10 mouse cellular contexts compared by ENCODE assay signal in the genomic region with DNA sequence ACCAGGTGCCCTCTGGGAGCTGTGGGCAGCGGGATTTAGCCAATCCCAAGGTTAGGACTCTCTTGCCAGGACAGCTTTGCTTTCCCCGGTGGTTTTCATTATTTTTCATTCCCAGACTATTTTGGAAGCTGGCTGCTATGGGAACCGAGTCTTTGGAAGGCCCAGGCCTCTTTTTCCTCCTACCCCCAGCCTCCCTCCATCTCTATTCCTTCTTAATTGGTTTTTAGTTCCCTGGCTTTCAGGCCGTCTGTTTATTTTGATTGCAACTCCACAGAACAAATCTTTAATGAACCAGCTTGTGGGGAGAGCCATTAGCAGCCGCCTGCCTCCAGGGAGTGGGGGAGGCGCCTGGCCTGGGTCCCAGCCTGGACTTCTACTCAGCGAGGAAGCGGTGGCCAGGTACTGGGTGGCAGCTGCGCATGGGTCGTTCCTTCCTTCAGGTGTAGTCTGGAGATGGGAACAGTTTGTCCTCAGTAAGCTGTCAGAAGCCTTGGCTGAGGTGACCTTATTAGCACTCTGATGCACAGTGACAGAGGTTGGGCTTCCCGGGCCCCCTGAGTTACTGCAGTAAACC.
DNase-seq lines count a peak whose midpoint lies in the region; ATAC-seq and TF ChIP-seq lines count a peak whose summit lies in the region.
"Had no signal": no experiment of that assay in that cellular context is flagged by ENCODE, and none has a peak within 500 bp of the region (broad histone marks: within the 10 kb centered on the region; RNA-seq: fewer than 3 reads in every experiment).

No protein-coding gene starts in this region.

- WGBS in liver, adult 2 months = 73% methylated on average over 11 of the region's 11 CpGs
- WGBS in embryonic facial prominence, embryonic 12.5 days = 36% methylated on average over 11 of the region's 11 CpGs
- 49% methylated on average over 11 of the region's 11 CpGs for WGBS in heart, embryonic 15.5 days
- WGBS in midbrain, embryonic 12.5 days = 54% methylated on average over 11 of the region's 11 CpGs

- H3K4me3 ChIP-seq in liver, adult 2 months (ENCODE audit: insufficient read depth, low read depth, low read length) = no peak overlapping the region
- H3K4me3 ChIP-seq in embryonic facial prominence, embryonic 12.5 days = no peak overlapping the region
- H3K4me3 ChIP-seq in heart, embryonic 15.5 days = no peak overlapping the region
- no peak overlapping the region for H3K4me3 ChIP-seq in midbrain, embryonic 12.5 days
- H3K4me3 ChIP-seq: erythroblast, embryonic 14.5 days; myocyte had no signal

- H3K9me3 ChIP-seq in embryonic facial prominence, embryonic 12.5 days = no peaks in the 10 kb centered on the region
- H3K9me3 ChIP-seq in heart, embryonic 15.5 days (replicated peaks) = no peaks in the 10 kb centered on the region
- no peaks in the 10 kb centered on the region for H3K9me3 ChIP-seq in midbrain, embryonic 12.5 days

- no peak for TF ChIP-seq CTCF in liver, adult 2 months (IDR thresholded peaks at IDR 0.05; ENCODE audit: low read depth, low read length)

- no peaks in the 10 kb centered on the region for H3K79me2 ChIP-seq in liver, adult 2 months (ENCODE audit: control insufficient read depth, insufficient read depth, low read length)

- no peak overlapping the region for H3K27ac ChIP-seq in liver, adult 2 months (replicated peaks; ENCODE audit: insufficient read depth, low read depth, low read length)
- H3K27ac ChIP-seq in embryonic facial prominence, embryonic 12.5 days = peak overlapping the region; percentile 88
- H3K27ac ChIP-seq in heart, embryonic 15.5 days = 0 out of 2 replicates have a peak overlapping the region, but pooled peaks have one; percentile 16
- H3K27ac ChIP-seq in midbrain, embryonic 12.5 days (replicated peaks) = 0 out of 2 replicates have a peak overlapping the region, but pooled peaks have one; percentile 16

- no peaks in the 10 kb centered on the region for H3K36me3 ChIP-seq in liver, adult 2 months (ENCODE audit: control insufficient read depth, insufficient read depth, low read length)
- no peaks in the 10 kb centered on the region for H3K36me3 ChIP-seq in embryonic facial prominence, embryonic 12.5 days
- no peaks in the 10 kb centered on the region for H3K36me3 ChIP-seq in heart, embryonic 15.5 days
- no peaks in the 10 kb centered on the region for H3K36me3 ChIP-seq in midbrain, embryonic 12.5 days

- DNase-seq in liver, adult 2 months (ENCODE audit: extremely low read depth, low read depth, low spot score) = peak; percentile 21
- DNase-seq in liver = no peak
- peak; percentile 86 to 88 for DNase-seq in kidney, postnatal 36 days
- peak; percentile 59 for DNase-seq in testis, postnatal 14 days (ENCODE audit: low spot score)
- DNase-seq in spleen, adult 18-20 months = no peak

- TF ChIP-seq POLR2A in liver, adult 2 months (IDR thresholded peaks at IDR 0.05; ENCODE audit: extremely low read depth, insufficient read depth, low read length) = no peak

- H3K27me3 ChIP-seq in liver, adult 2 months (ENCODE audit: control insufficient read depth, insufficient read depth, low read length) = no peaks in the 10 kb centered on the region
- no peaks in the 10 kb centered on the region for H3K27me3 ChIP-seq in embryonic facial prominence, embryonic 12.5 days
- no peaks in the 10 kb centered on the region for H3K27me3 ChIP-seq in heart, embryonic 15.5 days
- no peaks in the 10 kb centered on the region; the same call in 1 of the 2 replicates for H3K27me3 ChIP-seq in midbrain, embryonic 12.5 days

- H3K4me2 ChIP-seq in embryonic facial prominence, embryonic 12.5 days (replicated peaks) = no peak overlapping the region
- no peak overlapping the region for H3K4me2 ChIP-seq in heart, embryonic 15.5 days
- no peak overlapping the region for H3K4me2 ChIP-seq in midbrain, embryonic 12.5 days (replicated peaks)

- H3K4me1 ChIP-seq in liver, adult 2 months (ENCODE audit: control insufficient read depth, insufficient read depth, low read length) = peaks cover 2% of the 10 kb centered on the region; the same call in 1 of the 2 replicates
- H3K4me1 ChIP-seq in embryonic facial prominence, embryonic 12.5 days = peaks cover 33% of the 10 kb centered on the region
- H3K4me1 ChIP-seq in heart, embryonic 15.5 days (replicated peaks) = peaks cover 9% of the 10 kb centered on the region; the same call in 1 of the 2 replicates
- peaks cover 24% of the 10 kb centered on the region; the same call in 1 of the 2 replicates for H3K4me1 ChIP-seq in midbrain, embryonic 12.5 days

- H3K9ac ChIP-seq in liver, adult 2 months (ENCODE audit: low read depth, low read length) = no peak overlapping the region
- H3K9ac ChIP-seq in embryonic facial prominence, embryonic 12.5 days = no peak overlapping the region
- H3K9ac ChIP-seq in heart, embryonic 15.5 days = no peak overlapping the region
- H3K9ac ChIP-seq in midbrain, embryonic 12.5 days (replicated peaks) = no peak overlapping the region

- peak; percentile 58; the same call in 1 of the 2 replicates for ATAC-seq in embryonic facial prominence, embryonic 12.5 days (ENCODE audit: insufficient number of reproducible peaks, insufficient read depth, low FRiP score, low TSS enrichment)
- ATAC-seq in heart, embryonic 15.5 days (replicated peaks; ENCODE audit: insufficient number of reproducible peaks, insufficient read depth, low FRiP score, low read depth) = no peak
- ATAC-seq in midbrain, embryonic 12.5 days (ENCODE audit: low FRiP score, low read depth) = peak; percentile 66; the same call in 1 of the 2 replicates

Comparison
In these comparisons a context has a peak if more than half of its experiments do, and no peak if none do; other contexts are left out.
1. DNase-seq: peak in liver, adult 2 months (single experiment), kidney, postnatal 36 days (2 of 2) and testis, postnatal 14 days (single experiment); none in liver (single experiment) and spleen, adult 18-20 months (0 of 2).